Mouse (Mus musculus) testis, adult 2 months (tissue): ENCODE measurements around the gene Ccdc102a. TPM values are rescaled to one million over a fixed set of nuclear protein-coding genes. Genes with fewer than 3 reads are reported as not detected.

ENCODE experiments used
- H3K27ac ChIP-seq: fragments of 200-500 bp; 2 replicates; pipeline ENCODE4 v1.5.1; 2012; ENCODE audit warnings: low read depth, low read length; ENCODE audit not compliant: control insufficient read depth, insufficient read depth
- H3K27me3 ChIP-seq: fragments of 200-500 bp; 2 replicates; pipeline ENCODE4 v1.6.1; 2012; ENCODE audit warnings: mild to moderate bottlenecking, low read length, moderate library complexity; ENCODE audit not compliant: control insufficient read depth, insufficient read depth
- H3K36me3 ChIP-seq: fragments of 200-500 bp; 2 replicates; pipeline ENCODE4 v1.6.1; 2012; ENCODE audit warnings: mild to moderate bottlenecking, low read length; ENCODE audit not compliant: control insufficient read depth, insufficient read depth
- H3K4me1 ChIP-seq: fragments of 200-500 bp; 2 replicates; pipeline ENCODE4 v1.6.1; 2012; ENCODE audit warnings: low read length; ENCODE audit not compliant: control insufficient read depth, insufficient read depth
- H3K4me3 ChIP-seq: fragments of 200-500 bp; 2 replicates; pipeline ENCODE4 v1.5.1; 2012; ENCODE audit warnings: low read depth, mild to moderate bottlenecking, low read length, moderate library complexity, mixed read lengths; ENCODE audit not compliant: control insufficient read depth
- CTCF ChIP-seq: fragments of 200-500 bp; IDR thresholded peaks from 2 replicates; pipeline ENCODE4 v1.5.1; 2012; ENCODE audit warnings: low read depth, mild to moderate bottlenecking, inconsistent platforms, low read length, moderate library complexity; ENCODE audit not compliant: control insufficient read depth, insufficient read depth, insufficient replicate concordance
- POLR2A ChIP-seq: fragments of 200-500 bp; IDR thresholded peaks from 2 replicates; pipeline ENCODE4 v1.6.1; 2012; ENCODE audit warnings: low read depth, mild to moderate bottlenecking, inconsistent platforms, low read length, moderate library complexity; ENCODE audit not compliant: control insufficient read depth
- polyA plus RNA-seq: library from polyadenylated mRNA; depleted of rRNA; stranded (reverse); fragments of >200 nt; gene quantifications from 2 replicates; pipeline ENCODE4 v1.2.3, GENCODE M21; 2012

Gene Ccdc102a
- polyA plus RNA-seq, 1 experiment, result 0.59 TPM

GRCm38 (mm10) chr8:94899262-94899661 lies 18.6 kb downstream of the Ccdc102a start:
- H3K27ac ChIP-seq, result no peak overlapping the region
- H3K4me1 ChIP-seq, result peaks cover 3% of the 10 kb centered on the region; the same call in 1 of the 2 replicates
- no peak overlapping the region for H3K4me3 ChIP-seq

DNA sequence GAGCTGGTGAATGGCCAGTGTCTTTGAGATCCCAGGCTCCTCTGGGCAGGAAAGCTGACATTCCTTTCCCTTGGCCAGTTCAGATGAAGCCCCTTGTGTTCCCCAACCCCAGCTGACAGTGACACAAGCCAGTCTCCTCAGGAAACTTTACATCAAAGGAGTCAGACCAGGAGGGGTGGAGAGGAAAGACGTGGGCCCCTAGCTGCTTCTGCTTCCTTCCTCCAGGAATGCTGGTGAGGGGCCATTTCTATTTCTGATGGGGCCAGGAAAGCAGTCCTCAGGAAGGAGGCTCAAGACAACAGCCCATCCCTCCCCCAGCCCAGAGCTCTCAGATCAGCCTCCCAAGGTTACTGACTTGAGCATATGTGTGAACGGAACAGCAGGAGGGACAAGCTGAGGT lies 25.0 kb downstream of the Ccdc102a start:
- Histone ChIP-seq H3K4me3 (no peak overlapping the region), H3K27me3 (no peaks in the 10 kb centered on the region), H3K27ac (no peak overlapping the region), H3K4me1 (peaks cover 7% of the 10 kb centered on the region), H3K36me3 (no peaks in the 10 kb centered on the region)
- TF ChIP-seq POLR2A, result no peak
- no peak for TF ChIP-seq CTCF

More at GRCm38 (mm10) chr8:94899262-94899661, 18.6 kb downstream of the Ccdc102a start:
- Histone ChIP-seq H3K27me3 (no peaks in the 10 kb centered on the region), H3K36me3 (no peaks in the 10 kb centered on the region)
- TF ChIP-seq CTCF, result no peak

- H3K4me1 ChIP-seq, result peaks cover 7% of the 10 kb centered on the region
- TF ChIP-seq POLR2A, result no peak
- TF ChIP-seq CTCF, result no peak
- H3K27me3 ChIP-seq, result no peaks in the 10 kb centered on the region
- peak overlapping the region; percentile 9 for H3K4me3 ChIP-seq
- no peak overlapping the region for H3K27ac ChIP-seq
- H3K36me3 ChIP-seq, result no peaks in the 10 kb centered on the region
Measured at GRCm38 (mm10) chr8:94888383-94889036, 29.4 kb downstream of the Ccdc102a start.

DNA sequence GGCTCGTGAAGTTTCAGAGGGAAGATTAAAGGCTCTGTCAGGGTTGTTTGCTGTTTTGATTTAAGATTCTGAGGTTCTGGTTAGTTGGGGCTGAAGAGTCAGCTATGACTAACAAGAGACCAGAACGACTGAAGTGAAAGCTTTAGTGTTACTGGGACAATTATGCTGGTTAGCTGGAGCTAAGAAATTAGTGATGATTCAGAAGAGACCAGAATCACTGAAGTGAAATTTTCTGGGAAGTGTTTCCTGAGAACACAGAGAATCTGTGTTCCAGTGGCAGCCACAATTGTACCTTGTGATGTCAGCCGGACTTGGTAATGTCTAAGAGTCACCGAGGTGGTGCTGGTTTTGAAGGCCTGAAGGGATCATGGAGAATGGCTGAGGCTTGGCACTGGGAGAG lies 37.2 kb downstream of the Ccdc102a start:
- Histone ChIP-seq H3K36me3 (no peaks in the 10 kb centered on the region), H3K27ac (no peak overlapping the region), H3K4me1 (peaks cover 5% of the 10 kb centered on the region), H3K4me3 (no peak overlapping the region), H3K27me3 (no peaks in the 10 kb centered on the region)
- TF ChIP-seq POLR2A (no peak), CTCF (no peak)

- Histone ChIP-seq H3K4me1 (peaks cover 17% of the 10 kb centered on the region), H3K27me3 (no peaks in the 10 kb centered on the region), H3K36me3 (no peaks in the 10 kb centered on the region), H3K27ac (no peak overlapping the region), H3K4me3 (no peak overlapping the region)
- TF ChIP-seq POLR2A, result no peak
- TF ChIP-seq CTCF, result no peak
Measured at GRCm38 (mm10) chr8:94876820-94877219, 41.1 kb downstream of the Ccdc102a start.

DNA sequence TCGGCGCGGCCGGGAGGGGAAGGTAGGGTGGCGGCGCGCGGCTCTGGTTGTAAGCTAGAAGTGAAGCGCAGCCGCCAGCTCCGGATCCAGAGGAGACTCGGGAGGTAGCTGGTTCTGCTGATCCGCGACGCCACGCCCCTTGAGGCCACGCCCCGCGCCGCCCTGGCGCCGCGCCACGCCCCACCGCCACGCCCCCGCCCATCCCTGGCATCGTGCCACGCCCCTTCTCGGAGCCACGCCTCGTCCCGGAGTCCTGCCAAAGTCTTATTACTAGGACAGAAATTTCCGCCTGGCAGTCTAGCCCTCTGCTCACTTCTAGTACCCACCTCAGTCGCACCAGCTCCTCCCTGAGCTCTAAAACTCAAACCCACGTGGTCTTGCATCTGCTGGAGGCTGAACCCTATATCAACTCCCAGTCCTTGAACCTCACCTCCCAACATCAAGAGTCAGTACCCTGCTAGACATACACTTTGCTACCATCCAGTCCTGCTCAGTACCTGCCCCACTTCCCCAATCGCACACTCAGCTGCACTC lies 41.6 kb downstream of the Ccdc102a start, which contains the start of gene Dok4:
TSS of gene Dok4 (minus strand) at position 134 of the 534 bp plus-strand sequence.
- Histone ChIP-seq H3K36me3 (no peaks in the 10 kb centered on the region), H3K27ac (no peak within 1 kb of the TSS), H3K27me3 (no peaks in the 10 kb centered on the region), H3K4me3 (peak within 1 kb of the TSS; percentile 73), H3K4me1 (peaks cover 17% of the 10 kb centered on the region)
- no peak for TF ChIP-seq POLR2A
- TF ChIP-seq CTCF, result no peak

DNA sequence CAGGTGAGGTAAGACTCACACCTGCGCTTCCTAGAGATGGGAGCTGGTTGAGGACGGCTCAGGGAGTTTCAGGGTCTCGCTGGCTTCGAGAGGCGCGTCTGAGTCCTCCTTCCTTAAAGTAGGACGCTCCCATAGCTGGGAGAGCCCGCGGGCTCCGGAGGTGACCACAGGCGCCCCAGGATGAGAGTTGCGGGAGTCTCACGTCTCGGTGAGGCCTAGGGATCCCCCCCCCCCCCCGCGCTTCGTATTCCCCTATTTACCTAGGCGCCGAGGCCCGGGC lies 42.1 kb downstream of the Ccdc102a start:
- no peak overlapping the region for H3K27ac ChIP-seq
- H3K36me3 ChIP-seq, result no peaks in the 10 kb centered on the region
- peak overlapping the region; percentile 73 for H3K4me3 ChIP-seq
- peaks cover 17% of the 10 kb centered on the region for H3K4me1 ChIP-seq
- no peaks in the 10 kb centered on the region for H3K27me3 ChIP-seq
- no peak for TF ChIP-seq POLR2A
- no peak for TF ChIP-seq CTCF
